Mouse (Mus musculus): ENCODE measurements around the gene Kctd2.
"Not testable (repeated sequence)": the region's sequence is repeated elsewhere in the genome, so short reads cannot be mapped to it uniquely, and the experiment has no call there.

The Kctd2 gene

DNA sequence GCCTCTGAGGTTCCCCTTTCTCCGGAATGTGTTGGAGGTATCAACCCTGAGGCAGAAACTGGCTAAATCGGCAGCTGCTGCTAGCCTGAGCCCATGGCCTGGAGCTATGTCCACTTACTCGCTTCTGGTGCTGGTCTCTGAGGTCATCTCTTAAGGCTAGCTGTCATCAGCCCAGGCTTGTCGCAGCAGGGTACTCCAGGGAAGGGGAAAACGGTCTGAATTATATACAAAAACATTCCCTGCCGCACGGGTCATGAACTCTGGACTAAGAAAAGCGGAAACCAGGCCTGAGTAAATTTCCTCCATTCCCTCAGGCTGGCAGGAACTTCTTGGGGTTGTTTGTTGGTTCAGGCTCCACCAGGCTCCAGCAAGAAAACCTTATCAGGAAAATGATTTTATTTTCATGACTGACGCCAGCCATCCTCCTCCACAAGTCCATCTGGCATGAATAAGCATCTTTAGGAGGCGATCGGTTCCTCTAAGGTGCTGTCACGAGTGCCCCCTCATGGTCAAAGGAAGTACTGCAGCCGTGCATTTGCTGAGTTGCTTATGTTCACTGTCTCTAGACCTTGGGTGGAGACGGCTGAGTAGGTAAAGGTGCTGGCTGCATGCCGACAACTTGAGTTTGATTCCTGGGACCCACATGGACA, 53.8 kb downstream of the Kctd2 start:
- DNase-seq (ENCODE audit: low spot score), result peak; percentile 94

- peak; percentile 96 for DNase-seq (ENCODE audit: low spot score)
These were observed 55.3 kb downstream of the Kctd2 start, which contains the start of gene Armc7 for GRCm38 (mm10) chr11:115475025-115475757. Armc7 (plus strand) TSS chr11:115475667.

GRCm38 (mm10) chr11:115475758-115476237, 55.9 kb downstream of the Kctd2 start:
- no peak for DNase-seq (ENCODE audit: low spot score)

GRCm38 (mm10) chr11:115476630-115477029, 56.7 kb downstream of the Kctd2 start:
- DNase-seq (ENCODE audit: low spot score), result not testable (repeated sequence)

- DNase-seq (ENCODE audit: low spot score), result not testable (repeated sequence)
These were observed 57.5 kb downstream of the Kctd2 start for GRCm38 (mm10) chr11:115477388-115477787.

DNA sequence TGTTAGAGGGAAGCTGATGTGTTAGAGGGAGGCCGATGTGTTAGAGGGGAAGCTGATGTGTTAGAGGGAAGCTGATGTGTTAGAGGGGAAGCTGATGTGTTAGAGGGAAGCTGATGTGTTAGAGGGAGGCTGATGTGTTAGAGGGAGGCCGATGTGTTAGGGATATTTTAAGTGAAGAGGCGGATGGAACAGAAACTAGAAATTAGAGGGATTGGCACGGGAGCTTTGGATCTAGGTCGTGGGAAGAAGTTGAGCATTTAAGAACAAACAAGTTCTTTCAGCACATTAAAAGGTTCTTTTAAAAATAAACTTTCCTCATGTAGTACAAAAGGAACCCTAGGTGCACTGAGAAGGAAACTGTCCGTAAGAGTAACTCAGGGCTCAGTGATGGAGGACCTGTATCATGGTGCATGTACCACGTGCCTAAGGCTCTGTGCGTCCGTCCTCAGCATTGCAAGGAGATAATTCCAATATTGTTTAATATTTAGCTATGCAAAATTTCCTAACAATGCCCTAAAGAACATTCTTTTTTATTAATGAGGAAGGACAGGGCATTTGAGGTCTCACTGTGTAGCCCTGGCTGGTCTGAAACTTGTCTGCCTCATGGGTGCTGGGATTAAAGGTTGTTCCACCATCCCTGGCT, 58.5 kb downstream of the Kctd2 start:
- no peak for DNase-seq (ENCODE audit: low spot score)
